Mouse (Mus musculus): ENCODE results near the gene Ssb. TPM values are rescaled to one million over a fixed set of nuclear protein-coding genes. Genes with fewer than 3 reads are reported as not detected.

The Ssb gene
- polyA plus RNA-seq (2015; fragmentation: Illumina TruSeq; extraction: RNeasy Lipid Tissue Mini Kit (QIAGEN cat#74804); ENCODE audit: low read depth, low replicate concordance), result 141 TPM

DNA sequence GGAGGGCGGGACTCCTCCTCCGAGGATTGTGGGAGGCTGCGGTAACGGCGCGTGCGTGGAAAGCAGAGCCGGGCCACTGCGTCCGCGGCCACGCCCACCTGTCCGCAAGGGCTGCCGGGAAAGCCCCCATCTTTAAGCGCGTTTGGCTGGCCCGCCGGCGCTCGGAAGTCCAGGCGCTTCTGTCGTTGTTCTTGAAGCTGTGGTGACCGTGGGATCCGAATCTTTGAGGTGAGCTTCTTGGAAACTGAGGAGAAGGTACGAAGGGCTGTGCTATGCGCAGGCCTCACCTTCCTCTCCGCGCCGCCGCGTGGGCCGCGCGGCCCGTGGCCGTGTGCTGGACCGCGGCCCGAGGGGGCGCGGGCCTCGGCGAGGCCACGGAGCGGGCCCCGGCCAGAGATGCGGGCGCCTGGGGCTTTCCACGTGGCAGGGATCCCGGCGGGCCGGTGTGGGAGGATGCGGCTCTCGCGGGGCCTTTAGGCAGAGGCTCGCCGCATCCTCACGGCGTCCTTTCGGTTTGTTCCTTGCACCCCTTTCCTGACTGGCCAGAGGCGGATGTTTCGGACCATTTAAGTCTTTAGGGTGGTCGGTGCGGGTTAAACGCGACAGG, at the start of gene Ssb:
Gene Ssb (plus strand): TSS at position 78 of the 607 bp plus-strand sequence.

DNA sequence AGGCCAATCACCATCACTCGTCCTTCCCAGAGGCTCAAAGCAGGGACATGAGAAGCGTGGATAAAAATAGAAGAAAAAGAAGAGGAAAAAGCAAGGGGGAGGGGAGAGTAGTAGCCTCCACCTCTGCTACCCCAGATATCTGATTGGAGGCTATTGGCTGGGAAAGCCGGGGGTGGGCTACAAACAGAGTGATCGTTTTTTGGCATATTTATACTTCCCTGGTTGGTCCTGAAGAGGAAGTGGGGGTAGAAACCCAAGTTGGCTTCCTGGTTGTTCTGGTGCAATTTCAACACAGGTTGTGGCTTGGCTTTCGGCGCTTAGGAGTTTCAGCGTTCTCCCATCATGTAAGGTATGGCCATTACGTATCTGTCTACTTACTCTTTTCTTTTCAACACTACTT, 39.7 kb upstream of the Ssb start, which contains the start of gene Klhl23:
Gene Klhl23 (plus strand): TSS at position 234 of the 400 bp plus-strand sequence.

DNA sequence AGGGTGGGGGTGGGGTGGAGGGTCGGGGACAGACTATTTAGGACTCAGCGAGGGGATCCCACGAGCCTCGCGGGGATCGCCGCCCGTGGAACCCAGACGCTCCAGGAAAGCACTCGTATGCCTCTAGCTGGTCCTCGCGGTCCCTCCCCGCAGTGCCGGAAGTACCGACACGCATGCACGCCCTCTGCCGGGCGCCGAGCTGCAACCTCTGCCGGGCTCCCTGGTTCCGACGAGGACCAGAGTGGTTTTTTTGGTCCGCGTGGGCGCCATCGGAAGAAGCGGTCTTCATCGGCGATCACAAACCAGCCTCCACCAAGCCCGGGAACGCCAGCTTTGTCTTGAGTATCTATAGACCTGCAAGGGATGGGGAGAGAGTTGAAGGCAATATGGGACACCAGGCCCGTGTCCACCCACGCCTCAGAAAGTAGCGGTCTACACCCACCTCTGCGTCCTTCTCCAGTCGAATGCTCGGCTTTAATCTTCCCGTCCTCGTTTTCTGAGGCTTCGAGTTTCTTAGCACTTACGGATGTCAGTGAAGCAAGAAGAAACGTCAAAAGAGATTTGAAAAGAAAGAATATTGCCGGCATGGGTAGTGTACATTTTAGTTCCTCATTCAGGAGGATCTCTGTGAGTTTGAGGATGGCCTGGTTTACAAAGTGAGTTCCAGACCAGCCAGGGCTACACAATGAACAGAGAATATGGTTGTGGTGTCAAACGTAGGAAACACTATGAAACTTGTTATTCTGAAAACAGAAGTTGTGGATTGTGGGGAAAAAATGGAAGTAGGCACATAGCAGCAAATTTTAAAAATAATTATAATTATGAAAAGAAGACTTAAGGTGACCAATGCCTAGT, 24.3 kb downstream of the Ssb start, which contains the start of gene Mettl5:
Gene Mettl5 (minus strand): TSS at position 165 of the 855 bp plus-strand sequence.

DNA sequence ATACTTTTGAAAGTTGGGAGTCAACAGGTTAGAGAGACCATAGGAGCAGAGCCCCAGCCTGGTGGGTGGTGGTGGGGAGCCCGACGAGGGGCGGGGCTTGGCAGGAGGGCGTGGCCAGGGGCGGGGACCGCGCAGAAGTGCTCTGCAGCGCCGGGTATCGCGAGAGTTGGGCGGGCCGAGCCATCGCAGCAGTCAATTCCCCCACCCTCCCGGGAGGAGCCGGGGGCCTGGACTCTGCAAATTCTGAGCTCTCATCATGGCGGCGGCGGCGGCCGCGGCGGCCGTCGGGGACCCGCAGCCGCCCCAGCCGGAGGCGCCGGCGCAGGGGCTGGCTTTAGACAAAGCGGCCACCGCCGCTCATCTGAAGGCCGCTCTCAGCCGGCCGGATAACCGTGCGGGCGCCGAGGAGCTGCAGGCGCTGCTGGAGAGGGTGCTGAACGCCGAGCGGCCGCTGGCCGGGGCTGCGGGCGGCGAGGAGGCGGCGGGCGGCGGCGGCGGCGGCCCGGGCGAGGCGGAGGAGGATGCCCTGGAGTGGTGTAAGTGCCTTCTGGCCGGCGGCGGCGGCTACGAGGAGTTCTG, 35.8 kb downstream of the Ssb start, which contains the start of gene Ubr3:
Gene Ubr3 (plus strand): TSS at position 208 of the 579 bp plus-strand sequence.

Other genes with a start within 250 kb of the Ssb start
- gene Bbs5, start 214.4 kb upstream of the Ssb start, polyA plus RNA-seq (2015; fragmentation: Illumina TruSeq; extraction: RNeasy Lipid Tissue Mini Kit (QIAGEN cat#74804); ENCODE audit: low read depth, low replicate concordance), result 33.0 TPM
- gene Klhl41, start 191.4 kb upstream of the Ssb start, polyA plus RNA-seq (2015; fragmentation: Illumina TruSeq; extraction: RNeasy Lipid Tissue Mini Kit (QIAGEN cat#74804); ENCODE audit: low read depth, low replicate concordance), result 0.34 TPM
- 15.0 TPM for gene Fastkd1, start 148.0 kb upstream of the Ssb start, polyA plus RNA-seq (2015; fragmentation: Illumina TruSeq; extraction: RNeasy Lipid Tissue Mini Kit (QIAGEN cat#74804); ENCODE audit: low read depth, low replicate concordance)
- gene Ppig, start 139.0 kb upstream of the Ssb start, polyA plus RNA-seq (2015; fragmentation: Illumina TruSeq; extraction: RNeasy Lipid Tissue Mini Kit (QIAGEN cat#74804); ENCODE audit: low read depth, low replicate concordance), result 36.6 TPM
- 2.7 TPM for gene Ccdc173, start 72.0 kb upstream of the Ssb start, polyA plus RNA-seq (2015; fragmentation: Illumina TruSeq; extraction: RNeasy Lipid Tissue Mini Kit (QIAGEN cat#74804); ENCODE audit: low read depth, low replicate concordance)
- 36.4 TPM for gene Phospho2, start 71.9 kb upstream of the Ssb start, polyA plus RNA-seq (2015; fragmentation: Illumina TruSeq; extraction: RNeasy Lipid Tissue Mini Kit (QIAGEN cat#74804); ENCODE audit: low read depth, low replicate concordance)
- 41.6 TPM for gene Klhl23, start 39.6 kb upstream of the Ssb start, polyA plus RNA-seq (2015; fragmentation: Illumina TruSeq; extraction: RNeasy Lipid Tissue Mini Kit (QIAGEN cat#74804); ENCODE audit: low read depth, low replicate concordance)
- gene Mettl5, start 24.1 kb downstream of the Ssb start, polyA plus RNA-seq (2015; fragmentation: Illumina TruSeq; extraction: RNeasy Lipid Tissue Mini Kit (QIAGEN cat#74804); ENCODE audit: low read depth, low replicate concordance), result 28.7 TPM
- gene Ubr3, start 35.7 kb downstream of the Ssb start, polyA plus RNA-seq (2015; fragmentation: Illumina TruSeq; extraction: RNeasy Lipid Tissue Mini Kit (QIAGEN cat#74804); ENCODE audit: low read depth, low replicate concordance), result 68.4 TPM
- gene Myo3b, start 177.6 kb downstream of the Ssb start, polyA plus RNA-seq (2015; fragmentation: Illumina TruSeq; extraction: RNeasy Lipid Tissue Mini Kit (QIAGEN cat#74804); ENCODE audit: low read depth, low replicate concordance), result 0.95 TPM

Measured in brain, adult 10 weeks (tissue).